Mouse (Mus musculus) MEL (cell line): ENCODE results near the gene Rasa1. TPM values are rescaled to one million over a fixed set of nuclear protein-coding genes. Genes with fewer than 3 reads are reported as not detected.

Experiments
- DNase-seq: peaks from one replicate; pipeline ENCODE4 v3.0.0; 2011; ENCODE audit warnings: low read depth, low spot score
- H3K27ac ChIP-seq: 2 replicates; pipeline ENCODE4 v1.5.1; 2012; ENCODE audit warnings: low read depth, mild to moderate bottlenecking, control low read depth, low read length, moderate library complexity; ENCODE audit not compliant: control insufficient read depth
- H3K27me3 ChIP-seq, 2 experiments: fragments of 150-350 bp in 1 of 2; sonication (generic) in 1 of 2; 2 replicates each; pipeline ENCODE4 v1.6.1; 2012; ENCODE audit warnings: low read length in 2 of 2, mild to moderate bottlenecking in 2 of 2, improper control_type of control experiment in 1 of 2, moderate library complexity in 1 of 2; ENCODE audit not compliant: insufficient read depth in 2 of 2, control insufficient read depth in 1 of 2
- H3K36me3 ChIP-seq, 2 experiments: 2 replicates each; pipeline ENCODE4 v1.6.1; 2012 to 2014; ENCODE audit warnings: low read length in 2 of 2, improper control_type of control experiment in 1 of 2, inconsistent platforms in 1 of 2, mild to moderate bottlenecking in 1 of 2; ENCODE audit not compliant: insufficient read depth in 2 of 2, control insufficient read depth in 1 of 2
- H3K4me1 ChIP-seq, 2 experiments: fragments of 150-350 bp in 1 of 2; sonication (generic) in 1 of 2; 2 replicates each; pipeline ENCODE4 v1.6.1; 2012; ENCODE audit warnings: low read length in 2 of 2, improper control_type of control experiment in 1 of 2, mild to moderate bottlenecking in 1 of 2; ENCODE audit not compliant: insufficient read depth in 2 of 2, control insufficient read depth in 1 of 2
- H3K4me3 ChIP-seq, 2 experiments: fragments of 150-350 bp in 1 of 2; sonication (generic) in 1 of 2; 2 replicates each; pipeline ENCODE4 v1.5.1; 2012; ENCODE audit warnings: low read depth in 2 of 2, low read length in 2 of 2, mild to moderate bottlenecking in 2 of 2, moderate library complexity in 2 of 2, control low read depth in 1 of 2, improper control_type of control experiment in 1 of 2; ENCODE audit not compliant: control insufficient read depth in 1 of 2, insufficient read depth in 1 of 2
- H3K79me2 ChIP-seq: 2 replicates; pipeline ENCODE4 v1.6.1; 2012; ENCODE audit warnings: mild to moderate bottlenecking, low read length, moderate library complexity; ENCODE audit not compliant: control insufficient read depth, poor library complexity, insufficient read depth
- H3K9ac ChIP-seq: 2 replicates; pipeline ENCODE4 v1.6.1; 2012; ENCODE audit warnings: low read depth, mild to moderate bottlenecking, control low read depth, low read length, moderate library complexity; ENCODE audit not compliant: control insufficient read depth, poor library complexity, severe bottlenecking
- H3K9me3 ChIP-seq: fragments of 150-350 bp; sonication (generic); replicated peaks from 2 replicates; pipeline ENCODE4 v1.6.1; 2012; ENCODE audit warnings: mild to moderate bottlenecking, low read length, improper control_type of control experiment, moderate library complexity; ENCODE audit not compliant: insufficient read depth
- CTCF ChIP-seq, 3 experiments: IDR thresholded peaks in 2 of 3; conservative IDR thresholded peaks in 1 of 3; 2 replicates each; pipeline ENCODE4 v1.5.1; 2011 to 2012; ENCODE audit warnings: low read length in 3 of 3, low read depth in 2 of 3, mild to moderate bottlenecking in 2 of 3, improper control_type of control experiment in 1 of 3, inconsistent platforms in 1 of 3, mixed read lengths in 1 of 3, moderate library complexity in 1 of 3; ENCODE audit not compliant: control insufficient read depth in 1 of 3, insufficient read depth in 1 of 3, poor library complexity in 1 of 3, severe bottlenecking in 1 of 3
- E2F4 ChIP-seq: IDR thresholded peaks from 2 replicates; pipeline ENCODE4 v1.6.1; 2011; ENCODE audit warnings: low read depth, low read length, improper control_type of control experiment, borderline replicate concordance
- GABPA ChIP-seq: IDR thresholded peaks from 2 replicates; pipeline ENCODE4 v1.6.1; 2012; ENCODE audit warnings: low read depth, mild to moderate bottlenecking, inconsistent platforms, low read length, improper control_type of control experiment, moderate library complexity
- HCFC1 ChIP-seq: IDR thresholded peaks from 2 replicates; pipeline ENCODE4 v1.6.1; 2012; ENCODE audit warnings: low read depth, mild to moderate bottlenecking, inconsistent platforms, low read length, improper control_type of control experiment, moderate library complexity
- MYB ChIP-seq: IDR thresholded peaks from 2 replicates; pipeline ENCODE4 v1.6.1; 2011; ENCODE audit warnings: mild to moderate bottlenecking, low read depth, low read length, improper control_type of control experiment
- MYC ChIP-seq: IDR thresholded peaks from 2 replicates; pipeline ENCODE4 v1.6.1; 2011; ENCODE audit warnings: low read depth, mild to moderate bottlenecking, low read length, improper control_type of control experiment, moderate library complexity
- NELFE ChIP-seq: IDR thresholded peaks from 2 replicates; pipeline ENCODE4 v1.6.1; 2011; ENCODE audit warnings: low read depth, low read length, improper control_type of control experiment
- NRF1 ChIP-seq: IDR thresholded peaks from 2 replicates; pipeline ENCODE4 v1.6.1; 2014; ENCODE audit warnings: low read depth, mild to moderate bottlenecking, inconsistent platforms, low read length, improper control_type of control experiment, moderate library complexity; ENCODE audit not compliant: poor library complexity, insufficient read depth, severe bottlenecking
- POLR2A ChIP-seq, 2 experiments: IDR thresholded peaks; 2 replicates each; pipeline ENCODE4 v1.6.1; 2011 to 2012; ENCODE audit warnings: low read length in 2 of 2, mild to moderate bottlenecking in 2 of 2, control low read depth in 1 of 2, improper control_type of control experiment in 1 of 2, low read depth in 1 of 2, moderate library complexity in 1 of 2; ENCODE audit not compliant: control insufficient read depth in 1 of 2, insufficient read depth in 1 of 2, poor library complexity in 1 of 2
- POLR2AphosphoS2 ChIP-seq: IDR thresholded peaks from 2 replicates; pipeline ENCODE4 v1.6.1; 2011; ENCODE audit warnings: low read length, improper control_type of control experiment
- TAL1 ChIP-seq: IDR thresholded peaks from 2 replicates; pipeline ENCODE4 v1.6.1; 2012; ENCODE audit warnings: mild to moderate bottlenecking, inconsistent platforms, low read length, moderate library complexity, mixed read lengths
- UBTF ChIP-seq: IDR thresholded peaks from 2 replicates; pipeline ENCODE4 v1.6.1; 2012; ENCODE audit warnings: low read depth, mild to moderate bottlenecking, inconsistent platforms, low read length, improper control_type of control experiment, moderate library complexity, borderline replicate concordance; ENCODE audit not compliant: insufficient read depth
- USF2 ChIP-seq, 2 experiments: IDR thresholded peaks; 2 replicates each; pipeline ENCODE4 v1.6.1; 2011 to 2012; ENCODE audit warnings: improper control_type of control experiment in 2 of 2, low read length in 2 of 2, borderline replicate concordance in 1 of 2, inconsistent platforms in 1 of 2, low read depth in 1 of 2, mild to moderate bottlenecking in 1 of 2; ENCODE audit not compliant: insufficient read depth in 1 of 2
- ZC3H11A ChIP-seq: IDR thresholded peaks from 2 replicates; pipeline ENCODE4 v1.6.1; 2012; ENCODE audit warnings: low read depth, mild to moderate bottlenecking, inconsistent platforms, low read length, improper control_type of control experiment
- ZKSCAN1 ChIP-seq: IDR thresholded peaks from 2 replicates; pipeline ENCODE4 v1.6.1; 2012; ENCODE audit warnings: low read depth, mild to moderate bottlenecking, inconsistent platforms, low read length, improper control_type of control experiment, moderate library complexity
- ZNF384 ChIP-seq: IDR thresholded peaks from 2 replicates; pipeline ENCODE4 v1.6.1; 2012; ENCODE audit warnings: low read depth, mild to moderate bottlenecking, inconsistent platforms, low read length, improper control_type of control experiment
- polyA plus RNA-seq, 2 experiments: library from polyadenylated mRNA; stranded (reverse) in 1 of 2; unstranded in 1 of 2; fragments of >175 nt in 1 of 2; fragments of >200 nt in 1 of 2; gene quantifications; 2 replicates each; pipeline versions ENCODE4 v1.2.1 to v1.2.4; 2012; ENCODE audit warnings: low replicate concordance in 2 of 2, low read depth in 1 of 2; ENCODE audit not compliant: insufficient read length in 2 of 2, insufficient read depth in 1 of 2, missing spikeins in 1 of 2
- total RNA-seq: library from RNA; depleted of rRNA; stranded (reverse); fragments of 300-350 nt; gene quantifications from 2 replicates; pipeline ENCODE4 v1.2.3, GENCODE M21; 2012

Gene Rasa1
- total and polyA plus RNA-seq, 3 experiments = 14.0 to 22.3 TPM; not detected in 1

GRCm38 (mm10) chr13:85274572-85274971 lies 14.4 kb downstream of the Rasa1 start:
- H3K4me1 ChIP-seq = peaks cover 7 to 14% of the 10 kb centered on the region in 2 experiments; a peak in 3 of 4 replicates
- H3K79me2 ChIP-seq = peaks cover 18% of the 10 kb centered on the region
- peaks cover 0 to 19% of the 10 kb centered on the region in 2 experiments; a peak in 2 of 4 replicates for H3K36me3 ChIP-seq

GRCm38 (mm10) chr13:85273788-85274187 lies 15.1 kb downstream of the Rasa1 start:
- Histone ChIP-seq H3K36me3 (peaks cover 0 to 15% of the 10 kb centered on the region in 2 experiments; a peak in 2 of 4 replicates), H3K9me3 (no peaks in the 10 kb centered on the region), H3K9ac (no peak overlapping the region), H3K27ac (no peak overlapping the region), H3K4me3 (no peak overlapping the region), H3K4me1 (peaks cover 7 to 9% of the 10 kb centered on the region in 2 experiments; a peak in 3 of 4 replicates), H3K27me3 (no peaks in the 10 kb centered on the region)
- DNase-seq = no peak
- TF ChIP-seq POLR2AphosphoS2 = no peak
- no peak for TF ChIP-seq POLR2A (IDR thresholded peaks at IDR 0.05; ENCODE audit: control insufficient read depth in 1 of 2, insufficient read depth in 1 of 2, low read depth in 1 of 2, low read length in 2 of 2, poor library complexity in 1 of 2)
- no peak for TF ChIP-seq NRF1
- TF ChIP-seq USF2 (IDR thresholded peaks at IDR 0.05; ENCODE audit: borderline replicate concordance in 1 of 2, insufficient read depth in 1 of 2, low read depth in 1 of 2, low read length in 2 of 2) = no peak
- no peak for TF ChIP-seq NELFE
- no peak for TF ChIP-seq TAL1
- TF ChIP-seq E2F4 = no peak
- no peak for TF ChIP-seq ZNF384
- TF ChIP-seq ZKSCAN1 = no peak
- TF ChIP-seq MYC = no peak
- TF ChIP-seq, all 39 proteins: peak for 0
- H3K79me2 ChIP-seq = peaks cover 14% of the 10 kb centered on the region

More at GRCm38 (mm10) chr13:85274572-85274971, 14.4 kb downstream of the Rasa1 start:
- Histone ChIP-seq H3K27me3 (no peaks in the 10 kb centered on the region), H3K9me3 (no peaks in the 10 kb centered on the region), H3K4me3 (no peak overlapping the region), H3K27ac (no peak overlapping the region), H3K9ac (no peak overlapping the region)
- no peak for DNase-seq
- TF ChIP-seq CTCF (IDR thresholded peaks at IDR 0.05 in 2 of 3, conservative IDR thresholded peaks at IDR 0.05 in 1 of 3; ENCODE audit: control insufficient read depth in 1 of 3, insufficient read depth in 1 of 3, low read depth in 2 of 3, low read length in 3 of 3, poor library complexity in 1 of 3, severe bottlenecking in 1 of 3) (no peak), GABPA (no peak), MYB (no peak)

- no peak overlapping the region for H3K9ac ChIP-seq
- peaks cover 0 to 5% of the 10 kb centered on the region in 2 experiments; a peak in 2 of 4 replicates for H3K36me3 ChIP-seq
- H3K27ac ChIP-seq = no peak overlapping the region
- H3K4me3 ChIP-seq = no peak overlapping the region
- DNase-seq = no peak
- H3K9me3 ChIP-seq = no peaks in the 10 kb centered on the region
- H3K27me3 ChIP-seq = no peaks in the 10 kb centered on the region
- H3K4me1 ChIP-seq = peaks cover 0 to 2% of the 10 kb centered on the region in 2 experiments; a peak in 1 of 4 replicates
- no peaks in the 10 kb centered on the region for H3K79me2 ChIP-seq
- TF ChIP-seq UBTF (no peak), HCFC1 (no peak), ZC3H11A (no peak)
Measured at GRCm38 (mm10) chr13:85238760-85239159, 50.2 kb downstream of the Rasa1 start.
